Mouse (Mus musculus) limb, embryonic 11.5 days (tissue): ENCODE measurements around the gene Adck1. TPM values are rescaled to one million over a fixed set of nuclear protein-coding genes. Genes with fewer than 3 reads are reported as not detected.
"Not testable (repeated sequence)": the region's sequence is repeated elsewhere in the genome, so short reads cannot be mapped to it uniquely, and the experiment has no call there.

Experiments used
- ATAC-seq: fragments of 200-750 bp; cut with Nextera tagmentation; 2 replicates; pipeline ENCODE4 v1.8.0; 2017; ENCODE audit warnings: low read depth; ENCODE audit not compliant: insufficient number of reproducible peaks, low FRiP score, low TSS enrichment
- DNase-seq: peaks from one replicate; pipeline ENCODE4 v3.0.0-alpha.2; 2015; ENCODE audit warnings: low spot score
- H3K27ac ChIP-seq: fragments of 300-500 bp; sonication (generic); replicated peaks from 2 replicates; pipeline ENCODE4 v1.5.1; 2014; ENCODE audit warnings: low read depth, mild to moderate bottlenecking, low read length
- H3K27me3 ChIP-seq: fragments of 300-500 bp; sonication (generic); 2 replicates; pipeline ENCODE4 v1.6.1; 2014; ENCODE audit warnings: mild to moderate bottlenecking, low read length, mixed read lengths; ENCODE audit not compliant: control insufficient read depth, insufficient read depth
- H3K36me3 ChIP-seq: fragments of 300-500 bp; sonication (generic); 2 replicates; pipeline ENCODE4 v1.6.1; 2014; ENCODE audit warnings: mild to moderate bottlenecking, low read length, moderate library complexity, mixed read lengths; ENCODE audit not compliant: control insufficient read depth, insufficient read depth
- H3K4me1 ChIP-seq: fragments of 300-500 bp; sonication (generic); 2 replicates; pipeline ENCODE4 v1.6.1; 2014; ENCODE audit warnings: low read length, mixed read lengths; ENCODE audit not compliant: control insufficient read depth, insufficient read depth
- H3K4me2 ChIP-seq: fragments of 300-500 bp; sonication (generic); 2 replicates; pipeline ENCODE4 v1.6.1; 2014; ENCODE audit warnings: low read depth, mild to moderate bottlenecking, moderate library complexity; ENCODE audit not compliant: severe bottlenecking
- H3K4me3 ChIP-seq: fragments of 300-500 bp; sonication (generic); 2 replicates; pipeline ENCODE4 v1.5.1; 2014; ENCODE audit warnings: low read depth, low read length
- H3K9ac ChIP-seq: fragments of 300-500 bp; sonication (generic); 2 replicates; pipeline ENCODE4 v1.6.1; 2014; ENCODE audit warnings: mild to moderate bottlenecking, low read length
- H3K9me3 ChIP-seq: fragments of 300-500 bp; sonication (generic); 2 replicates; pipeline ENCODE4 v1.6.1; 2016; ENCODE audit warnings: low read length; ENCODE audit not compliant: control insufficient read depth
- WGBS: fragments of 180-500 bp; shearing (Covaris S2); extraction: QIAGEN DNeasy Blood & Tissue Kit; methylation state at CpG from one replicate; pipeline ENCODE4 v1.1.7; 2014; 5-methylcytosine and 5-hydroxymethylcytosine counted together
- polyA plus RNA-seq: library from polyadenylated mRNA; unstranded; fragments of >200 nt; fragmentation: Nextera tagmentation; extraction: Ambion mirVana; gene quantifications from 2 replicates; pipeline ENCODE4 v1.2.1, GENCODE M21; 2014

The Adck1 gene
- 12.7 and 14.8 TPM in 2 replicates for polyA plus RNA-seq

DNA sequence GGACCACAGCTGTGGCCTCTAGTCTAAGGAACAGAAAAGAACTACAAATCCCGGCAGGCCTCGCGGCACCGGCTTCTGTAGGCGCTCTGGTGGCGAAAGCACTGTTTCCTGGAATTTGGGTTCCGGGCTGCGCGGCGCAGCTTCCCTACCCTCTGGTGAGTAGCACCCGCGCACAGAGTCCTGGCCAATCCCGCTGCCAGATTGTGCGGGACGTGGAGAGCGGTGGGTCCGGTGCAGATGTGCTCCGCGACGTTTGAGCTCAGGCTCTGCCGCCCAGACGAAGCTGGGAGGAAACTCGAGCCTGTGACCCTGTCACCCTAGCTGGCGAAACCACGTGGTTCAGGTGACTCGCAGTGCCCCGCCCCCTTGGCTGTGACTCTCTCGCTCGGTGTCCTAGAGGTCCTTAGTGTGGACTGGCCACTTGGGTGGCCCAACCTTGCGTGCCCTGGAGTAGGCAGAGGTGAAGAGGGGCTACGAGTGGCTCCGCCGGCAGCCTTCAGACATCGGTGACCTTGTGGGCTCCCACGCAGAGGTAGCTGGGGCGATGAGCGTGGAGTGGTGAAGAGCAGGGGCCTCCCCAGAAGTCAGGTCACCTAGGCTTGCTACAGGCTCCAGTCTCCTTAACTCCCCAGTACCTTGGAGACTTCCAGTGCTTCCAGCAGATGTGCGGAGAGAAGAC is at the start of gene Adck1:
Gene Adck1, plus strand, starts transcription at position 114 of the 679 bp plus-strand sequence.
- Histone ChIP-seq H3K9me3 (no peaks in the 10 kb centered on the region), H3K4me2 (peak within 1 kb of the TSS; percentile 81), H3K27me3 (no peaks in the 10 kb centered on the region), H3K4me1 (no peaks in the 10 kb centered on the region), H3K36me3 (no peaks in the 10 kb centered on the region), H3K9ac (peak within 1 kb of the TSS; percentile 62), H3K4me3 (peak within 1 kb of the TSS; percentile 59), H3K27ac (no peak within 1 kb of the TSS)
- WGBS = under 1% methylated on average over 38 of the region's 38 CpGs
- DNase-seq = peak; percentile 92
- ATAC-seq = peak; percentile 98

DNA sequence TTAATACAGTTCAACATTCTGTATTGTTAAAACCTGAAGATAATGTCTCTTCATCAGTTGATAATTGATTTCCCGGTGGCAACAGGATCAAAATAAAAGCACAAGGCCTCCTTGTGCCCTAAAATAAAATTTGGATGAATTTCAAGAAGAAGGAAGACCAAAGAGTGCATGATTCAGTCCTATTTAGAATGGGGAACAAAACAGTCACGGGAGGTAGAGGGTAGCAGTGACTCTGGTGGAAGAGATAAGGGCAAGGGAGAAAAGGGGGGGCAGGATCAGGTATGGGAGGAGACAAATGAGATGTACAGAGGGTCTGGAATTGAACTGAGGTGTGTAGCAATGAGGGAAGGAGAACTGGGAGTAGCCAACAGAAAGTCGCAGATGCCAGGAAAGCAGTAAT is 45.8 kb upstream of the Adck1 start:
- Histone ChIP-seq H3K4me1 (no peaks in the 10 kb centered on the region), H3K4me3 (no peak overlapping the region)
- ATAC-seq = no peak

DNA sequence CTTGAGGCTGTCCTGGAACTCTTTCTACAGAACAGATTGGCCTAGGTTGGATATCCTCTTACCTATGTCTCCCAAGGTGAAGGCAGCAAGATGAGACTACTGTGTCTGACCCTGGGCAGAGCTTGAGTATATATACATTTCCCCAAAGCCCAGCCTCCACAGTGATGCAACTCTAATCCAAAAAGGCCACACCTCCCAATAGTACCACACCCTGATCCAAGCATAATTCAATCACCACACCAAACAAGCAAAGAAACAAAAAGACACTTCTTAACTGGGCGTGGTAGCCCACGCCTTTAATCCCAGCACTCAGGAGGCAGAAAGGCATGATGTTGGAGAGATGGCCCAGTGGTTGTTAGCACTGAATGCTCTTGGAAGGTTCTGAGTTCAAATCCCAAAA is 36.4 kb upstream of the Adck1 start, which contains the start of gene Gm5039:
Gene Gm5039, minus strand, starts transcription at position 101 of the 400 bp plus-strand sequence.
- ATAC-seq, H3K27me3 ChIP-seq, H3K9ac ChIP-seq, H3K36me3 ChIP-seq, H3K27ac ChIP-seq, DNase-seq, H3K4me1 ChIP-seq, H3K4me3 ChIP-seq, H3K4me2 ChIP-seq, H3K9me3 ChIP-seq: not testable (repeated sequence)
- WGBS = 91% methylated on average over 2 of the region's 2 CpGs

More for the DNA sequence above, 45.8 kb upstream of the Adck1 start:
- Histone ChIP-seq H3K9me3 (no peaks in the 10 kb centered on the region), H3K27ac (no peak overlapping the region), H3K36me3 (no peaks in the 10 kb centered on the region), H3K27me3 (no peaks in the 10 kb centered on the region), H3K4me2 (no peak overlapping the region), H3K9ac (no peak overlapping the region)
- DNase-seq = no peak
- WGBS = 81% methylated on average over 3 of the region's 3 CpGs

DNA sequence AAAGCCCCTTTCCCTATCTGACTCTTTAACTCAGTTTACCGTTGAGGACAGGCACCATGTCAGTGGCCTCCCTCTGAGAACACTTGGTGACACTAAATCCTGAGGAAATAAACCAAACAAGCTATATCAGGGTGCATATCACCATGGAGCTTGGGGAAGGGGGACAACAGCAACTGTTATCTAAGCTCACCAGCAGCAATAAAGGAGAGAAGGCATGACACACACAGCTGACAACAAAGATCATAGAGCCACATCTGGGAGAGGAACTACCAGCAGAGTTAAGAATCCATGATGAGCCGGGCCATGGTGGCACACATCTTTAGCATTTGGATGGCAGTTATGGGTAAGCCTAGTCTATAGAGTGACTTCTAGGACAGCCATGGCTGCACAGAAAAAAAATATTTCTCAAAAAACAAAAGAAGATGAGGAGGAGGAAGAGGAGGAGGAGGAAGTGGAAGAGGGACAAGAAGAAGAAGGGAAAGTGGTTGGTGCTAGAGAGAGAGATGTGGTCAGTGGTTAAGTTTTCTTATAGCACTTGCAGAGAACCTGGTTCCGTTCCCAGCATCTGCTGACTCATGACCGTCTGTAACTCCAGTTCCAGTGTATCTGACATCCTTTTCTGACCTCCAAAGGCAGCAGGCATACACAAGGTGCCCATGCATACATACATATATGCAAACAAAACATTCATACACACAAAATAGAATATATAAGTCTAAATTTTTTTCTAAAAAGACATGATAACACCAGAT is 23.5 kb upstream of the Adck1 start:
- H3K27ac ChIP-seq, ATAC-seq, H3K9ac ChIP-seq, H3K4me1 ChIP-seq, DNase-seq, H3K36me3 ChIP-seq, H3K9me3 ChIP-seq, H3K27me3 ChIP-seq, H3K4me2 ChIP-seq, H3K4me3 ChIP-seq: not testable (repeated sequence)
- 68% methylated on average over 4 of the region's 4 CpGs for WGBS

DNA sequence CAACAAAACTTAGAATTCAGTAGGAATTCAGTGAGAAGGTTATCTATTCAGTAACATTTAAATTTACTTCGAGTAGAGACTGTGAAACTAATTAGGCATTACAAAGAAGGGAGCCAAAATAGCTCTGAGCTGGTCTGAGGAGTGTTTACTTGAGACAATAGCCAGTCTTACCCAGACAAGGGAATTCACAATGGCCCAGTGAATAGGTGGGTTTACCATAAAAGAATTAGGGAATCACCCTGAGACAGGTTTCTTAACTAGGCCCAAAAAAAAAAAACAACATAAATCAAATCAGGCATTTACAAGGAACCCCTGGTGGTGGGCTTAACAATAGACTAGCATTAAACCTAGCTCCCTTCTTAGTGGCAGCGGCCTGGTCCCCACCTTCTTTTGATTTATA is 19.1 kb upstream of the Adck1 start:
- whole genome bisulfite sequencing = 58% methylated on average over 2 of the region's 2 CpGs
- not testable (repeated sequence) for H3K4me3 ChIP-seq, H3K4me1 ChIP-seq, ATAC-seq, H3K36me3 ChIP-seq, H3K9ac ChIP-seq, DNase-seq, H3K27ac ChIP-seq, H3K27me3 ChIP-seq, H3K4me2 ChIP-seq, H3K9me3 ChIP-seq

DNA sequence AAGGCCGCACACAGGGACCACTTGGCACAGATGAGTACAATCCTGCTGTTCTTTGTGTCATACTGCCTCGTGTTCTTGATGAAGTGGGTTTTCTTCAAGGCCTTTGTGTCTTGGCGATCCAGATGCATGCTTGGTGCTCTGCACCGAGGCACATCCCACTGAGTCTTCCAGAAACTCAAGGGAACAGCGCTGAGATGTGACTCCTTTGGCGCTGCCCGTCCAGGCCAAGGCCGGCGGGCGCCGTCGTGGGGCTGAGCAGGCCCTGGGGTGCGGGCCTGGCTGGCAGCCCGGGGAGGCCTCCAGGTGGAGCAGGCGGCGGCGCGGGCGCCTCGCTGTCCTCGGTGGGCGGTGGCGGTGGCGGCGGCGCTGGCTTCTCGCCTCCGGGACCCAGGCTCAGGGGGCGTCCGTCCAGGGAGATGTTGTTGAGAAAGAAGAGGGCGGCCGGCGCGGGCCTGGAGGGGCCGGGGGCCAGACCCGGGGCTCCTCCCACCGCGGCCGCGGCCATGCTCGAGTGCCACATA is 6.1 kb upstream of the Adck1 start:
- Histone ChIP-seq H3K9ac (peak overlapping the region; percentile 34; the same call in 1 of the 2 replicates), H3K36me3 (no peaks in the 10 kb centered on the region), H3K9me3 (no peaks in the 10 kb centered on the region), H3K27ac (no peak overlapping the region), H3K4me2 (peak overlapping the region; percentile 36), H3K4me1 (no peaks in the 10 kb centered on the region), H3K27me3 (no peaks in the 10 kb centered on the region), H3K4me3 (peak overlapping the region; percentile 19; the same call in 1 of the 2 replicates)
- ATAC-seq (peak; percentile 76; the same call in 1 of the 2 replicates), DNase-seq (peak; percentile 41)
- 20% methylated on average over 36 of the region's 41 CpGs for WGBS

DNA sequence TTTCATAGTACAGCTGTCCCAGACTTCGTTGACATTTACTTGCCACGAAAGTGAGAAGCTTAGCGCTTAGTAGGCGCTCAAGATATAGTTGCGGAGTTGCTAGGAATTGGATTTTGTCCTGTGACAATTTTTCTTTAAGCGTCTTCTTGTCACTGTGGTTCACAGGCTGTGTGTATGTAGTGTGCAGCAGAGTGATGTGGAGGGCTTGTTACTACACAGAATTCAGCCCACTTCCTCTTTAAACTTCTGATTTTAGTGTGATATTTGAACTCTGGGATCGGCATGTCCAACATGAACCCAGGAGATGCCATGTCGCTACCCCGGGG is 729 bp downstream of the Adck1 start:
- DNase-seq = no peak
- Histone ChIP-seq H3K4me1 (no peaks in the 10 kb centered on the region), H3K4me3 (peak overlapping the region; percentile 59), H3K27ac (no peak overlapping the region), H3K9me3 (no peaks in the 10 kb centered on the region), H3K27me3 (no peaks in the 10 kb centered on the region), H3K9ac (peak overlapping the region; percentile 62), H3K36me3 (no peaks in the 10 kb centered on the region), H3K4me2 (peak overlapping the region; percentile 81)
- WGBS = 55% methylated on average over 9 of the region's 9 CpGs
- no peak for ATAC-seq

DNA sequence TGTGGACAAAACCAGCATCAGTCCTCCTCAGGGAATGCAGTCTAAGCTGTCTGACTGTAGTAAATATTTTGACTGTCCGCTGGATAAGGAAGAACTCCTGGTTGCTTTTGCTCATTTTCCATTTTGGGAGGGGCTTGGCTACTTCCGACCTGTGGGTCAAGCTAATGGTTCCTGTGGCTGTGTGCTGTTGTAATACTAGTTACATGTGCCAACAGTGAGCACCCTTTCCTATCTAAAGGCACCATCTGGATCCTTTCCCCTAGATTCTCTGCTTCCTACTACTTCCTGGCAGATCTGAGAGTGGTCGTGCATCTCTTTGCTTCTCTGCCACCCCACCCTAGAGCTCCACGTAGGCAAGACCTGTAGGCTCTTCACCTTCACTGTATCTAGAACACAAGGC is 7.3 kb downstream of the Adck1 start:
- Histone ChIP-seq H3K4me2 (no peak overlapping the region), H3K4me1 (no peaks in the 10 kb centered on the region)
- WGBS = 87% methylated on average over 4 of the region's 4 CpGs

More for the DNA sequence above, 7.3 kb downstream of the Adck1 start:
- Histone ChIP-seq H3K27ac (no peak overlapping the region), H3K4me3 (no peak overlapping the region), H3K9ac (no peak overlapping the region), H3K9me3 (no peaks in the 10 kb centered on the region), H3K36me3 (no peaks in the 10 kb centered on the region), H3K27me3 (no peaks in the 10 kb centered on the region)
- ATAC-seq (no peak), DNase-seq (no peak)
